Mouse (Mus musculus) inflammation-experienced regulatory T-cells, adult 6 months (primary cell): Measurements from ENCODE around the gene Apoa4. TPM values are rescaled to one million over a fixed set of nuclear protein-coding genes. Genes with fewer than 3 reads are reported as not detected.
A peak's percentile ranks its signal among the peaks of the same experiment; 100 is the strongest.

Source experiments
- ATAC-seq: one replicate; pipeline ENCODE4 v1.8.0; 2017
- polyA plus RNA-seq, 3 experiments: library from polyadenylated mRNA; unstranded; fragments of 100-300 nt; shearing (Covaris generic); gene quantifications; one replicate each; pipeline ENCODE4 v1.2.1; 2017

The Apoa4 gene
- polyA plus RNA-seq, 3 experiments from 2014 or later, result not detected

- ATAC-seq, result no peak
These were observed 12.0 kb upstream of the Apoa4 start, which contains the start of gene Apoa1 for GRCm38 (mm10) chr9:46228491-46228890. Gene Apoa1 (plus strand): TSS chr9:46228580.

- peak; percentile 21 for ATAC-seq
These were observed 10.7 kb upstream of the Apoa4 start for GRCm38 (mm10) chr9:46229573-46230449.

- no peak for ATAC-seq
These were observed 10.0 kb upstream of the Apoa4 start for GRCm38 (mm10) chr9:46230450-46230975.

GRCm38 (mm10) chr9:46235196-46235595, 5.3 kb upstream of the Apoa4 start:
- no peak for ATAC-seq

- no peak for ATAC-seq
These were observed 5.1 kb upstream of the Apoa4 start, which contains the start of gene Apoc3 for GRCm38 (mm10) chr9:46235596-46235648. Gene Apoc3 (minus strand): TSS chr9:46235636.

GRCm38 (mm10) chr9:46235649-46236048, 4.8 kb upstream of the Apoa4 start:
- no peak for ATAC-seq

- ATAC-seq, result no peak
These were observed 1.6 kb upstream of the Apoa4 start for GRCm38 (mm10) chr9:46238850-46239249.

- no peak for ATAC-seq
These were observed 1.3 kb downstream of the Apoa4 start for GRCm38 (mm10) chr9:46241818-46242217.

- ATAC-seq, result no peak
These were observed 2.6 kb downstream of the Apoa4 start for GRCm38 (mm10) chr9:46243122-46243521.

- no peak for ATAC-seq
These were observed 3.1 kb downstream of the Apoa4 start for GRCm38 (mm10) chr9:46243584-46243983.

GRCm38 (mm10) chr9:46246752-46247324, 6.3 kb downstream of the Apoa4 start:
- peak; percentile 41 for ATAC-seq

- no peak for ATAC-seq
These were observed 15.7 kb downstream of the Apoa4 start for GRCm38 (mm10) chr9:46256177-46256576.

- ATAC-seq, result no peak
These were observed 16.3 kb downstream of the Apoa4 start for GRCm38 (mm10) chr9:46256658-46257385.

GRCm38 (mm10) chr9:46257546-46257945, 17.1 kb downstream of the Apoa4 start:
- no peak for ATAC-seq

GRCm38 (mm10) chr9:46259111-46259510, 18.6 kb downstream of the Apoa4 start:
- no peak for ATAC-seq

- ATAC-seq, result no peak
These were observed 20.6 kb downstream of the Apoa4 start for GRCm38 (mm10) chr9:46261131-46261530.

- no peak for ATAC-seq
These were observed 27.9 kb downstream of the Apoa4 start, which contains the start of gene Apoa5 for GRCm38 (mm10) chr9:46268343-46268873. Gene Apoa5 (plus strand): TSS chr9:46268633.

GRCm38 (mm10) chr9:46269125-46269524, 28.6 kb downstream of the Apoa4 start:
- no peak for ATAC-seq

- ATAC-seq, result no peak
These were observed 30.3 kb downstream of the Apoa4 start for GRCm38 (mm10) chr9:46270782-46271181.

- ATAC-seq, result peak; percentile 46
These were observed 31.6 kb downstream of the Apoa4 start for GRCm38 (mm10) chr9:46272070-46272469.

GRCm38 (mm10) chr9:46272677-46273454, 32.4 kb downstream of the Apoa4 start, which contains the start of gene Zpr1:
Gene Zpr1 (plus strand): TSS chr9:46273064.
- peak; percentile 95 for ATAC-seq

- ATAC-seq, result no peak
These were observed 34.0 kb downstream of the Apoa4 start for GRCm38 (mm10) chr9:46274494-46274893.
